Mouse (Mus musculus) kidney, adult 11 months (tissue): Measurements from ENCODE around the gene Hmcn2.

Source experiments
- DNase-seq: peaks from one replicate; pipeline ENCODE4 v3.0.0; 2022

Hmcn2 gene

GRCm38 (mm10) chr2:31314007-31314465, at the start of gene Hmcn2:
TSS of gene Hmcn2 (plus strand) at chr2:31314415.
- DNase-seq, result no peak

- DNase-seq, result no peak
Measured at GRCm38 (mm10) chr2:31267447-31267846, 46.8 kb upstream of the Hmcn2 start.

- no peak for DNase-seq
Measured at GRCm38 (mm10) chr2:31268631-31269030, 45.6 kb upstream of the Hmcn2 start.

DNA sequence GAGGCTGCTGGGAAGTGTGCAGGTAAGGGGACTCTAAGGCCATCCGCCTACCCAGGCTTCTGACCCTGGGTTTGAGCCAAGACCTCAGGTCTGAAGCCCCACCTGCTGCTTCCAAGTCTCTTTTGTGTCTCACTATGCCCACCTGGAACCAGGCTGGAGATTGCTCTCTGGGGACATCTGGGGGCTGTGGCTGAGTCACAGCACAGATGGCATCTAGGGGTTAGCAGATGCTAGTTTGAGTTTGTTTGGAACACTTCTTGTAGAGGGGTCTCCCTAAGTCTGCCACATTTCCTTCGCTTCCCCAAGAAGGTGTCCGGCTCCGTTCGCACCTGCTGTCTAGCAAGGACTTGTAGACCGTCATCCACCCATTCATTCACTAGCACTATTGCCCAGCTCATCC, 45.0 kb upstream of the Hmcn2 start:
- DNase-seq, result no peak

- no peak for DNase-seq
Measured at GRCm38 (mm10) chr2:31269847-31270246, 44.4 kb upstream of the Hmcn2 start.

DNA sequence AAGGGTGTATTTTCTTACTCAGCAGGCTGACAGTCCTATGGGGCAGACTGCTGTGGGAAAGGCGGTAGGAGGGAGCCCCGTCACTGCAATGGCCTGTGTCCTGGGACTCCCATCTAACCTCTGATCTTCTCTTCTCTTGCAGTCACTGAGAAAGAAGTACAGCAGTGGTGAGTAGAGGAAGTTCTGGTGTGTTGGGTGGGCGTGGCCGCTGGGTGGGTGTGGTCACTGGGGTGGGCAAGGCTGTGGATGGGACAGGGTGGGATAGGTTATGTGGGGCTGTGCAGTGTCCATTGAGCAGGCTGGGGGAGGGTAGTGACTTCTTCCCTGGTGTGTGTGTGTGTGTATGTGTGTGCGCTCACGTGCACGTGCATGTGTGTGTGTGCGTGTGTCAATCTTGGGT, 43.7 kb upstream of the Hmcn2 start:
- DNase-seq, result no peak

DNA sequence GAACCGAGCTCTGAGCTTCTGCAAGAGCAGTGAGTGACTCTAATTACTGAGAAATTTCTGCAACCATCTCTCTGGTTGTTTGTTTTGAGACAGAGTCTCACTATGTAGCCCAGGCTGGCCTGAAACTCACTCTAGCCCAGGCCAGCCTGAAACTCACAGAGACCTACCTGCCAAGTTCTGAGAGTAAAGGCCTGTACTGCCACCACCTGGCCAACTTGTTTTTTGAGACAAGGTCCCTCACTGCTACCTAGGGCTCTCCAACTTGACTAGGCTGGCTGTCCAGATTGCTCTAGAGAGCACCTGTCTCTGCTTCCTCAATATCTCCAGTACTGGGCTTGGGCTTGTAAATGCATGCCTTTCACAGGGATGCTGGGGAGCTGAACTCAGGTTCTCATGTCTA, 43.1 kb upstream of the Hmcn2 start:
- no peak for DNase-seq

- no peak for DNase-seq
Measured at GRCm38 (mm10) chr2:31274993-31275392, 39.2 kb upstream of the Hmcn2 start.

GRCm38 (mm10) chr2:31277810-31278209, 36.4 kb upstream of the Hmcn2 start:
- DNase-seq, result no peak

DNA sequence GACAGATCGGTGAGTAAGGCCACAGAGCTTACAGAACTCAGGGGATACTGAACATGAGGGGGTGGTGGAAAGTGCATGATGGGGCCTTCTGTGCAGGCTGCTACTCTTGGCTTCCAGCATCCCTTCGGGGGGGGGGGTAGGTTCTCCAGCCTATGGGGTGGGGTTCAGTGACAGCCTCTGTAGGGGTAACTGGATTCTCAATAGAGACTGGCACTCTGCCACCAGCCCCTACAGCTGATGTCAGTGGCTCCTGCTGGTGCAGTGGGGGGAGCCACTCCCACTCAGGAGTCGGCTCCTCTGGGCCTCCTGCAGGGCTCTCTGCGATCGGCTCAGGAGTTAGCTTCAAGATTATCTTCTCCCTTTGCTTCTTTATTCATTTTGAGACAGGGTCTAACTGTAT, 35.7 kb upstream of the Hmcn2 start:
- no peak for DNase-seq

DNA sequence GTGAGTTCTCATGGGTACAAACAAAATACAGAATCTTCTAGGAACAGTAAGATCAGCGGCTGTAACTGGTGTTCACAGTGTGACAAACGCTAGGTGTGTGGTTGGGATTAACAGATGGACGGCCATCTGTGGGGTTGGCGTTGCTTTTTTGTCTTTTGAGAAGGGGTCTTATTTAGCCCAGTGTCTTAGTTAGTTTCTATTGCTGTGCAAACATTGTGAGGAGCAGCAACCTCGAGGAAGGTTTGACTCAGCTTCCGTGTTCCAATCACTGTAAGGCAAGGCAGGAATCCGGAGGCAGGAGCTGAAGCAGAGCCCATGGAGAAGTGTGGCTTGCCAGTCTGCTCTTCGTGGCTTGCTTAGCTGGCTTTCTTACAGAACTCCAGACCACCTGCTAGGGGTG, 33.1 kb upstream of the Hmcn2 start:
- no peak for DNase-seq

- no peak for DNase-seq
Measured at GRCm38 (mm10) chr2:31282266-31282665, 31.9 kb upstream of the Hmcn2 start.

DNA sequence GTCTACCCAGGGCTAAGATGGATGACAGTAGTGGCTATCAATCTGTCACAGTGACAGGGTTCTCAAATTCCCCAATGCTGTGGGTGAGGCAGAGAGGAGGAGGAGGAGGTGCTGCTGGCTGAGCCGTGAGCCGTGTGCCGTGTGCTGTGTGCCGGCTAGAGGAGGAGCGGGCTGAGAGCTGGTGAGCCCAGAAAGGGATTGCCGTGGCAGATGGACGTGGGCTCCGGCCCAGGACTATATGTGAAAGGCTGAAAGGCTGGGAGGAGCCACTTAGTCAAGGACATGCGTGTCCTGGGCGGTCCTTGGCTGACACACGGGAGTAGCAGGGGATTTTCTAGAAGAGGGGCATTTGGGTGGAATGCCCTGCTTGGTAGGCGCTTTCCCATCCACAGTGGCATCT, 31.3 kb upstream of the Hmcn2 start:
- no peak for DNase-seq

DNA sequence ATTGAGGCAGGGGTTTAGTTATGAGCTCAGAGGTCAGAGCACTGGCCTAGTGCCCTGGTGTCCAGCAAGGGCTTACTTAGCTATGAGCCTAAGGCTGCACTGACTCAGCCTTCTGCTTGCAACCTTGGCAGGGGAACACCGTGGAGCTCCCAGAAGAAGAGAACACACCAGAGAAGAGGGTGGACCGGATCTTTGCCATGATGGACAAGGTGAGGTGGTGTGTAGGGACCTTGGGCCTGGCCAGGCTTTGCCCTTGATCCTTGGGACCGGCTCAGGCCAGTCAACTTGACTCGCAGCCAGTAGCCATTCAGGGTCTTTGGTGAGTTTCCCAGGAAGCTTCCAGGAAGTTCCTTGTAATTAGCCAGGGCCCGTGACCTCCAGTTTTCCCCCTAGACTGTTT, 29.7 kb upstream of the Hmcn2 start:
- no peak for DNase-seq

DNA sequence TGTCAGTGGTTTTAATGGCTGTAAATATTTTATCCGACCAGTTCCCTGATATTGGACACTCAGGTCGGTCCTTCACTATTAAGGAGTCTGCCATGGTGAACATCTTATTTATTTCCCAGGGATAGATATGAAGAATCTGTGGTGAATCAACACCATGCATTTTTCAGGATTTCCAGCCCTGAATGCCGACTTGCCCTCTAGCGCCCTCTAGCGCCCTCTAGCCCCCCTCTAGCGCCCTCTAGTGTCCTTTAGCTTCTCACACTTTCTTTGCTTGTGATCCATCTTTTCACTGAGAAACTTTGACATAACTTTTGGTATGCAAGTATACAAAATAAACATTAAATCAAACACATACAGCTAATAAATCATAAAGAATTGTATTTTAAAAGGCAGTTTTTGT, 22.8 kb upstream of the Hmcn2 start:
- DNase-seq, result no peak

DNA sequence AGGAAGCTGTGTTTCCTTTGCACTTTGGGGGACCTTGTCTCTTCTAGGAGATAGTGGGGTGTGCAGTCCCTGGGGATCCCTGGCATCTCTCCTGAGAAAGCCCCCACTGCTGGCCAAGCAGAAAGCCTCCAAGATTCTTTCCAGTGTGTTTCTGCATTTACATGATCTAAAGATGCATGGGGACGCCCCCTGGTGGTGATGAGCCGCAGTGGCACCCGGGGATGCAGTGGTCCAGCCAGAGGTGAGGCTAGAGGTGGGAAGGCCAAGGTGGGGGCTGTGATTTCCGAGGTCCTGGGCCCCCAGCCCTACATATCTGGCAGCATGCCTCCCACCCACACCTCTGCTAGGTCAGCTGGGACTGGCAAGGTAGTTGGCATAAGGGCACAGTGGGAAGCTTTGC, 19.2 kb upstream of the Hmcn2 start:
- DNase-seq, result peak; percentile 61

DNA sequence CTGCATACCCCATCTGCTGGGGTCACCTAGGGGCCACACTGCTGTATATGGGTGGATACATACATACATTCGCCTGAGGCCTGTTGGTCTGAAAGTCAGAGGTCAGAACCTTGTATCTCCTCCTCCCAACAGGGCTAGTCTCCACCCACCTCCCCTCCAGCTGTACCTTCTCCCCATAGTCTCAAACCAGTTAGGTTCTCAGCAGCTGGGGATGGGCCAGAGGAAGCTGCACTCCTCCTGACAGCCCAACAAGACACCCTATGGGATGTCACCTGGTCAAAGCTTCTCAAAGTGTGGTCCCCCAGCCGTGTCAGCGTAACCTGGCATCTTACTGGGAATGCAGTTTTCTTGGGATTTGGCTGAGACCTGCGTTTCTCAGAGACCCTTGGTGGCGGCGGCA, 17.8 kb upstream of the Hmcn2 start:
- DNase-seq, result no peak

GRCm38 (mm10) chr2:31297602-31298268, 16.5 kb upstream of the Hmcn2 start:
- peak; percentile 42 for DNase-seq

- no peak for DNase-seq
Measured at GRCm38 (mm10) chr2:31298814-31299213, 15.4 kb upstream of the Hmcn2 start.

GRCm38 (mm10) chr2:31299266-31299665, 14.9 kb upstream of the Hmcn2 start:
- no peak for DNase-seq

DNA sequence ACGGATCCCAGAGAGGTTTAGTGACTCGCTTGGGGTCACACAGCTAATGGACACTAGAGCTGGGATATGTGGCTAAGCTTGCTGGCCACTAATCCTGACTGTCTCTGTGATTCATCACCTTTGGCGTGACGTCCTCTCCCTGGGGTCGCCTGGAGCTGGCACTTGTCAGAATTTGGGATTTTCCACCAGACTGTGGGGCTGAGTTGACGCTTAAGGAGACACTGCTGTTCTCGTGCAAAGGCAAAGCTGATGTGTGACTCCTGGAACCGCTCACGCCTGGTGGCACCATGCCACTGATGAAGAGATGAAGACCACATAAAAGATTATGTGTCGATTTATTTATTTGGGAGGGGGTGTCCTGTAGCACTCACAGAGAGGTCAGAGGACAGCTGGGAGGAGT, 14.2 kb upstream of the Hmcn2 start:
- no peak for DNase-seq

- DNase-seq, result no peak
Measured at GRCm38 (mm10) chr2:31303177-31303576, 11.0 kb upstream of the Hmcn2 start.

DNA sequence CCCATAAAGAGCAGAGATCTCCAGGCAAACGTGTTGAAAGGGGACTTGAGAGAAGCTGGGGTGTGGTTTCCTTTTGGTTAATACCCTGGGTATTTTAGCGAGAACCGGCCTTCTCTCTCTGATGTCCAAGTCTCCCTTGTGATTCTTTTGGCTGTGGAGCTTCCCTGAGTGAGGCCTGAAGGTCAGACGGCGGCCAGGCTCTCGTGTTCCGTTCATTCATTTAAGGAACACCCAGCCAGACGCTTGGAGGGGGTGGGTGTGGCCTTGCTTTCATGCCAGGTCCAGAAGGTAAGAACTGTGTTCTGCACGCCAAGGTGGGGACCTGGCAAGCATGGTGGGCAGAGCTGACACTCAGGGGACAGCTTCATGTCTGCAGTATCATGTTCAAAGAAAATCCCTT, 10.0 kb upstream of the Hmcn2 start:
- no peak for DNase-seq

GRCm38 (mm10) chr2:31304801-31305665, 9.2 kb upstream of the Hmcn2 start:
- no peak for DNase-seq
